Mouse (Mus musculus) ES-E14 (cell line): ENCODE measurements at regions not wholly inside any gene's neighbourhood (a gene's known extent, or its start where the extent isn't known, plus 50 kb on each side); places are given as distances from the start of the nearest gene placed in this dataset.

ENCODE experiments used
- HCFC1 ChIP-seq: IDR thresholded peaks from 2 replicates; pipeline ENCODE4 v1.6.1; 2012; ENCODE audit warnings: low read length, inconsistent platforms, borderline replicate concordance; ENCODE audit not compliant: insufficient read depth
- MAFK ChIP-seq: IDR thresholded peaks from 2 replicates; pipeline ENCODE4 v1.6.1; 2014; ENCODE audit warnings: mild to moderate bottlenecking, low read depth, low read length, inconsistent platforms; ENCODE audit not compliant: insufficient read depth
- ZC3H11A ChIP-seq: IDR thresholded peaks from 2 replicates; pipeline ENCODE4 v1.6.1; 2012; ENCODE audit warnings: low read depth, mild to moderate bottlenecking, inconsistent platforms, low read length, borderline replicate concordance
- ZNF384 ChIP-seq: IDR thresholded peaks from 2 replicates; pipeline ENCODE4 v1.6.1; 2012; ENCODE audit warnings: low read depth, low read length, inconsistent platforms

DNA sequence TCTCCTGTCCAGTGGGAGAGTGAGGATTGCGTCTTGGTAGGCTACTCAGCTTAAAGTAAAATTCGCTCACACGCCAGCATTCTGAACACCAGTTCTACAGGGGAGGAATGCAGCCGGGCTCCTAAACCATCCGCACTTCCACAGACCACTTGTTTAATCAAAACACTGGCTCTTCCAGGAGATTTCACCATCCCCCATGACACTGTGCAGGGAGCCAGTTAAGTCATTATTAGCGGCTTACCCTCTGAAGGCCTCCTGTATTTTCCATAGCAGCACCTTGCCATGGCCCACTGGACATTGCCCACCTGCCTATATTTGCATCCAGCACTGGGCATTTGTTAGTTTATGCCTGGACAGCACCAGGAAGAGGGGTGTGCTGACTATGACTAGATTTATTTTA, 355.5 kb downstream of the Cdh26 start:
- TF ChIP-seq HCFC1 (no peak), MAFK (no peak), ZC3H11A (no peak), ZNF384 (no peak)
